ENCODE assay signal across 15 mouse cellular contexts in genomic region chr16:92234530-92234929, GRCm38 (mm10). TPM values are rescaled to one million over a fixed set of nuclear protein-coding genes. Genes with fewer than 3 reads are reported as not detected.
DNase-seq lines count a peak whose midpoint lies in the region; ATAC-seq and TF ChIP-seq lines count a peak whose summit lies in the region.
"Had no signal": no experiment of that assay in that cellular context is flagged by ENCODE, and none has a peak within 500 bp of the region (broad histone marks: within the 10 kb centered on the region; RNA-seq: fewer than 3 reads in every experiment).

No protein-coding gene starts in this region.

- H3K27me3 ChIP-seq in kidney, embryonic 15.5 days = no peaks in the 10 kb centered on the region
- H3K27me3 ChIP-seq in kidney, postnatal 0 days (ENCODE audit: insufficient read depth, low read length) = no peaks in the 10 kb centered on the region
- H3K27me3 ChIP-seq: heart, embryonic 13.5 days; limb, embryonic 15.5 days had no signal

- peak; percentile 37 for DNase-seq in kidney, adult 9 months
- peak; percentile 78 for DNase-seq in adipocyte (ENCODE audit: low spot score)
- DNase-seq in kidney, postnatal 0 days (ENCODE audit: low spot score) = peak; percentile 77
- peak; percentile 70 for DNase-seq in lung, postnatal 36 days
- DNase-seq in thymus, postnatal 36 days = no peak
- DNase-seq in adrenal gland, adult 8-10 months = no peak
- no peak for DNase-seq in natural killer cell, adult 2 months (ENCODE audit: low spot score in 2 of 2)
- DNase-seq: cerebellum, postnatal 14 days; right cerebral cortex, adult 18-20 months; thymus, postnatal 4 days had no signal

- TF ChIP-seq CTCF in kidney, postnatal 0 days (IDR thresholded peaks at IDR 0.05; ENCODE audit: low read depth) = no peak

- H3K4me2 ChIP-seq in kidney, embryonic 15.5 days = no peak overlapping the region
- no peak overlapping the region for H3K4me2 ChIP-seq in kidney, postnatal 0 days (ENCODE audit: low read length)
- H3K4me2 ChIP-seq: heart, embryonic 13.5 days; limb, embryonic 15.5 days had no signal

- peaks cover 12% of the 10 kb centered on the region for H3K4me1 ChIP-seq in kidney, embryonic 15.5 days
- no peaks in the 10 kb centered on the region for H3K4me1 ChIP-seq in kidney, postnatal 0 days (replicated peaks; ENCODE audit: insufficient read depth, low read length)

- no peaks in the 10 kb centered on the region for H3K9me3 ChIP-seq in kidney, embryonic 15.5 days (replicated peaks)
- H3K9me3 ChIP-seq in kidney, postnatal 0 days (replicated peaks; ENCODE audit: low read length) = no peaks in the 10 kb centered on the region
- H3K9me3 ChIP-seq: limb, embryonic 15.5 days had no signal

- H3K9ac ChIP-seq in kidney, embryonic 15.5 days = no peak overlapping the region
- no peak overlapping the region for H3K9ac ChIP-seq in kidney, postnatal 0 days (ENCODE audit: low read depth, low read length)
- H3K9ac ChIP-seq: heart, embryonic 13.5 days; limb, embryonic 15.5 days had no signal

- no peak for ATAC-seq in kidney, embryonic 15.5 days (replicated peaks; ENCODE audit: low FRiP score)
- peak; percentile 81 for ATAC-seq in kidney, postnatal 0 days (replicated peaks; ENCODE audit: low FRiP score, low read depth)
- ATAC-seq: inflammation-experienced regulatory T-cells, adult 6 months had no signal

- H3K27ac ChIP-seq in kidney, embryonic 15.5 days = no peak overlapping the region
- peak overlapping the region; percentile 21; the same call in 1 of the 2 replicates for H3K27ac ChIP-seq in kidney, postnatal 0 days
- H3K27ac ChIP-seq: heart, embryonic 13.5 days; limb, embryonic 15.5 days had no signal

- H3K4me3 ChIP-seq in kidney, embryonic 15.5 days (replicated peaks) = no peak overlapping the region
- H3K4me3 ChIP-seq in kidney, postnatal 0 days (replicated peaks; ENCODE audit: low read depth, low read length) = no peak overlapping the region
- H3K4me3 ChIP-seq: erythroblast, embryonic 14.5 days; heart, embryonic 13.5 days; limb, embryonic 15.5 days had no signal

- no peaks in the 10 kb centered on the region for H3K36me3 ChIP-seq in kidney, embryonic 15.5 days
- no peaks in the 10 kb centered on the region for H3K36me3 ChIP-seq in kidney, postnatal 0 days (ENCODE audit: insufficient read depth, low read length)
- H3K36me3 ChIP-seq: heart, embryonic 13.5 days; limb, embryonic 15.5 days had no signal

- WGBS in kidney, embryonic 15.5 days = 23% methylated on average over 5 of the region's 5 CpGs
- 21% methylated on average over 5 of the region's 5 CpGs for WGBS in kidney, postnatal 0 days

RNA-seq across cellular contexts. Expression of gene Kcne2, which starts 57.7 kb away (rescaled TPM):
- polyA plus RNA-seq in kidney, embryonic 15.5 days (2015; fragmentation: Nextera tagmentation; extraction: Ambion mirVana) = 0.10 and 0.27 TPM in 2 replicates
- polyA plus RNA-seq in kidney, postnatal 0 days (2015; fragmentation: Nextera tagmentation; extraction: Ambion mirVana) = 0.11 and 0.13 TPM in 2 replicates
- not detected for total RNA-seq in adrenal gland, adult 8-10 months (2022)
- polyA plus RNA-seq: erythroblast, embryonic 14.5 days; inflammation-experienced regulatory T-cells, adult 6 months had no signal

Comparison
In these comparisons a context has a peak if more than half of its experiments do, and no peak if none do; other contexts are left out.
1. DNase-seq: peak in kidney, adult 9 months (single experiment), adipocyte (single experiment), kidney, postnatal 0 days (single experiment) and lung, postnatal 36 days (single experiment); none in thymus, postnatal 36 days (0 of 2), adrenal gland, adult 8-10 months (single experiment) and natural killer cell, adult 2 months (0 of 2).